Mouse (Mus musculus): ENCODE measurements around the gene Olfr195.
"Not testable (repeated sequence)": the region's sequence is repeated elsewhere in the genome, so short reads cannot be mapped to it uniquely, and the experiment has no call there.

Olfr195 gene

DNA sequence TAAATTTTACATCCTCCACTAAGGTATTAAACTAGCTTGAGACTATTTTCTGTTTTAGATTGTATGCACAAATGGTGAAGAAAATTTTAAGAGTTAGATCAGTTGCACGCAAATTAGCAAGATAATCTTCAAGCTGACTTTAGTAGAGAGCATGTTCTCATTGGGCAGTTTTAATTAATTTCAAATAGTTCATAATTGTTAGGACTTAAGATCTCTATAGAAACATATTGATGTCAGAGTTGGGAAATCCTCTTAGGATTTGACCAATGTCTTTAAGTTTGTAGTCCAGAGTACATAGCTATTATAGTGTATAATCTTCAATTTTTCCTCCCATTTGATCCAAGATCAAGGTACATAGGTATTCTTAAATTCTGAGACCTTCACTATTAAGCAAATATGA lies at the start of gene Olfr195:
TSS of gene Olfr195 (plus strand) at position 301 of the 400 bp plus-strand sequence.
- DNase-seq, result no peak

DNA sequence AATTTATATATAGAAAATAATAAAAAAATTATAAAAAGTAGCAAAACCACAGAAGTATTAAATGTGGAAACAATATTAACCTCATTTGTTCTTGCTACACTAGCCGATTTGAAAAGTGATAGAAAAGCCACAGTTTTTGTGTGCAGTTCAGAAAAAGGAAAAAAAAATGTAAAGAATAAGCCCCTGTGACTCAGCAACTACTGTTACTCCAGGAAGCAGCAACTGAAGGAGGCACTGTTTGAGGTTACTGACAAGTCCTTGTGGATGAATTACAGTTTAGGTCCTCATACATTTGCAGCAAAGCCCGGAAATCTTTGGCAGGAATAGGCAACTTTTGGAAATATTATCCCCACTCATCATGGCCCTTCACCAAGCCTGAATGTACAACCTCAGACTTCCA lies 41.5 kb upstream of the Olfr195 start:
- DNase-seq, result no peak

DNA sequence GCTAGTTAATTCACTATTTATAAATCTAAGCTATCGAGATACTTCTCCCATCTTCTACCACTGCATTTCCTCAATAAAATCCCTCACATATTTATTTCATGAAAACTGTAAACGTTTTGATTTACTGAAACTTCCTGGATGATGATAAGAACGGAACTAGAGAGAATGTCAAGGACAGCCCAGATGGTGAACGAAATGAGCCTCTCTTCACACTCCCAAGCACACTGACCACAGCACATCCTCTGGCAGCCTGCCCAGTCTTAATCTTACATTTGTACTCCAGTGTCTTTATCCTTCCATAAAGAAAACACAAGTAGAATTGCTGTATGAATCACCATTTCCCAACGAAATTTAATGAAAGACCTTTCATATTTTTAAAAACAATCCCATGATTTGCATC lies 38.3 kb upstream of the Olfr195 start:
- DNase-seq, result not testable (repeated sequence)

DNA sequence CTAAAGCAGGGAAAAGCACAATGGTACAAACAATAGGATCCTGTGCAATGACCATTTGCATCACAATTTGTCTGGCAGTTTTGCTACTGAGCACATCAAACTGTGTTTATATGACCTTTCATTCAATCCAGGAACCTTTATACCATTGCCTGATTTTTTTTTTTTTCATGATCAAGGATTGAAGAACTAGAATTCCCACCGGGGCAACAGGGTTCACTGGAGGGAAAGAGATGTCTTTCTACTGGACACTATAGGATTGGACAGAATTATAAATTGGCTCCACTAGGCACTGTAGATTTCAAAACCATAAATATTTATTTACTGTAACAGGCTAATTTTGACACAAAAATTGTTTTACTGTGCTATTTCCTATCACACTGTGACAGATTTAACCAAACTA lies 35.1 kb upstream of the Olfr195 start, which contains the start of gene Olfr193:
TSS of gene Olfr193 (minus strand) at position 101 of the 400 bp plus-strand sequence.
- DNase-seq, result no peak

DNA sequence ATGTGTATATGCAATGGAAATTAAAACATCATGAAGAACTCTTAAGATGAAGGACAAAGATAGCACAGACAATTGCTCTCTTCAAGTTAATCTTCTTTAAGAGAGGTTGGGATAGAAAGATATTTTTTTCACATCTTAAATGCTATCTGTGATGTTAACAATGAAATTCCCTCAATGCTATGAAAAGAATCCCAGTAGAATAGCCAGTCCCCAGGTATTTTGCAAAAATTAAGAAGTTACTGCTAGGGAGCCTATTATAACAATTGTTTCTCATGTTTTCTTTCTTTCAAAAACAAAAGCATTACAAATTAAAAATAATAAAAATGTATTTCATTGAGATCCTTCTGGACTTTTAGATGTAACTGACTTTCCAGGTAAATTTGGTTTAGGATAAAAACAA lies 25.9 kb upstream of the Olfr195 start, which contains the start of gene Olfr194:
TSS of gene Olfr194 (minus strand) at position 101 of the 400 bp plus-strand sequence.
- no peak for DNase-seq

DNA sequence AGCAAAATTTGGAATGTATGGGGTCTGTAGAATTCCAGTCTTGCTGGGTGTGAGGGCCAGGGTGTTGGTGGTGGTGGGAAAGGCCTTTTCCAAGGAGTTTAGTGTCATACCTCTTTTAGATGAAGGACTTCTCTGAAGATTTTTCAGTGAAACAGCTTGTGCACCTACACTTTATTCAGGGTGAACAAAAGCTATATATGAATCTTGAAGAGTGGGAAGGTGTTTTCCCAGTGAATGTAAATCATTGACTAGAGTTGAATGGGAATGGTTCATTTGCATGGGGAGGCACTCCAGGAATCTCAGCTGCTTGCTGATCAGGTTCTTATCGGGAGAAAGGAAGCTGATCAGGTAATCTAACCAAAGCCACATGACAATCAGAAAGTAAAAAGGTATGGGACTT lies 16.1 kb upstream of the Olfr195 start:
- no peak for DNase-seq

DNA sequence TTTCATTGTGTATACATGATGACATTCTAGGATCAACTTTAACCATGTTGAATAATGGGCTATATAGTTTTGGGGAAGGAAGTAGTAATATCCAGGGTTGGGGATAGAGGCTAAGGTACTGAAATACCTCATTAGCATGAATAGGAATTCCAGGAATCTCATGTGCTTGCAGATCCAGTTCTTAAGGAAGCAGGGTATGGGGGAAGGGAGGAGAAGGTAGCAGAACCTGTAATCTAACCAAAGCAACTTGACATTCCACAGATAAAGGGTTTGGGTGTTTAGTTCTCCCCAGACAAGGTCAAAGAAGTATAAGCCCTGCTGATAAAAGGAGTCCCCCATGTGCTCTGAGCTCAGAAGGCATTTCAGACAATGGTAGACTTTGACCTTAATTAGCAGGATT lies 5.7 kb upstream of the Olfr195 start:
- no peak for DNase-seq

DNA sequence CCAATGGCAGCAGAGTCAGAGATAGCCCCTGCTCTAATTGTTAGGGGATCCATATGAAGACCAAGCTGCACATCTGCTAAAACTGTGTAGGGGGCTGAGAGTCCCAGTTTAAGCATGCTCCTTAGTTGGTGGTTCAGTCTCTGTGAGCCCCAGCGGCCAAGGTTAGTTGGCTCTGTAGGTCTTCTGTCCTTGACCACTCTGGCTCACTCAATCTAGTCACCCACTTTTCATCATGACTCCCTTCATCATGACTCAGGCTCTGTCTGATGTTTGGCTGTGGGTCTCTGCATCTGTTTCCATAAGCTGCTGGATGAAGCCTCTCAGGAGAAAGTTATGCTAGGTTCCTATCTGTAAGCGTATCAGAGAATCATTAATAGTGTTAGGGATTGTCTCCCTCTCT lies 5.2 kb downstream of the Olfr195 start:
- no peak for DNase-seq

DNA sequence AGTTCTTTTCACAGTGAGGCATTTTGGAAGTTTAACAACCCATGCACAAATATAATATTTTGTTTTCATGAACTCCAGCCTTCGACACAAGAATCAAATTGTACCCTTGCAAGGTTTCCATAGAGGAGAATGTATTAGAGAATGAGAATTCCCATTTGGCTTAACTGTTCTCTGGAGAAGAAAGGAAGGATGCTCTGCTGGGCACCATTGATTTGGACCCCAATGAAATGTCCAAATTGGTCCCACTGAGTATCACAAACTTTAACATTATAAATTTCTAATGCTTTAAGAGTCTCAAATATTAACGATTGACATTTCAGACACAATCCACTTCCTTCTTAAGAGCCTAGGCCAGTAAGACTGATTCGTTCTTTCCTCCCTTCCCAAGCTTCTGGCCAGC lies 23.5 kb downstream of the Olfr195 start, which contains the start of gene Olfr196:
TSS of gene Olfr196 (minus strand) at position 101 of the 400 bp plus-strand sequence.
- no peak for DNase-seq

All from embryo, embryonic 11 days (tissue).